Mouse (Mus musculus) ovary, postnatal 36 days (tissue): ENCODE measurements at regions not wholly inside any gene's neighbourhood (a gene's known extent, or its start where the extent isn't known, plus 50 kb on each side); places are given as distances from the start of the nearest gene placed in this dataset.
A peak's percentile ranks its signal among the peaks of the same experiment; 100 is the strongest.

Experiments used
- DNase-seq: peaks from one replicate; pipeline ENCODE4 v3.0.0; 2022; ENCODE audit warnings: low spot score, mixed read lengths

DNA sequence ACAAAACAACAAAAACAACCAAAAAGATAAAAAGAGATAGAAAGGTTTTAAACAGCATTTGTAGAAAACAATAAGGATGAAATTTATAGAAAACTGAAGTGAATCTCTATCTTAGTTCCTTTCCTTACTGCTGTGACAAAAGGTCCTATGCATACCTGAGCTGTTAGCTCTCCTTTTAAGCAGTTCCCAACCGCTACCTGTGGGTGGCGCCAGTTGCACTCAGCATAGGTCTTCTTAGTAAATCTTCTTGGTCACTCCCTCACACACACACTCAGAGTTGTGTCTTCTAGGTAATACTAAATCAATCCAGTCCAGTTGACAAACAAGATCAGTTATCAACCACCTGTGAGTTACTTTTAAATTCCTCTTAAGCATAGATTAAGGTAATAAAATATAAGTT, 355.5 kb upstream of the Prkcq start:
- no peak for DNase-seq

DNA sequence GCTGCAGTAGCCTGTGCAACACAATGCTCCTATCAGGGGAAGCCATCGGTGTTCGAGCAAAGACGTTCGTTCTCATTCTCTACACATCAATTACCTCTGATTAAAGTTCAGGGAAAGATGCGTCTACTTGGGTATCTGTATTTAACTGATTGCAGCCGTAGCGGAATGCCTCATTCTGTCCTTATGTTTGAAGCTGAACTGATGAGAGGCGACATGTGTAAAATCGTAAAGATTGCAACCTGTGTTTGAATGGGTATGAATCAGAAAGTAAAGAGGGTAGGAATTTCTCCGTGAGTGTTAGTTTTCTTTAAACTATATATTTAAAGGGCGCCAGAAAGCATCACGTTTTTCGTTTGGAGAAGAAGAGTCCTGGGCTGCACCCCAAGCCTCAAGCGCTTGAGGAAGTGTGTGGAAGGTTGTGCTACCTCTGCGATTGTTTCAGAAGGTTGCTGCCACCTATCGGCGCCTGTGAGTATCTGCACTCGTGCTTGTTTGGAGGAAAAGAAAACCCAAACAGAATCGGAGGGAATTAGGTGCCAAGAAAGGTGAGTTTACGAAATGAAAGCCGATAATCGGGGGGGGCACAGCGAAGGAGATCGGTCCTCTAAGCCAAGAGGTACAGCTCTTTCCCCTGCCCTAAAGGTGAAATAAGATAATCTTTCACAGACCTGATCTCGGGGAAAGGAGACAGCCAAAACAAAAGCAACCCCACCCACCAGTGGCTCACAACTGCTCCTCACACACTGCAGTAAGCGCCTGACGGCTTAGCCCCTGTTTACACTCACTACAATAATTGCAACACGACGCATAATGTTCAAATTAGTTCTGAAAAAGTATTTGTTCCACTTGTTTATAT, 346.4 kb upstream of the Prkcq start:
- peak; percentile 58 for DNase-seq

DNA sequence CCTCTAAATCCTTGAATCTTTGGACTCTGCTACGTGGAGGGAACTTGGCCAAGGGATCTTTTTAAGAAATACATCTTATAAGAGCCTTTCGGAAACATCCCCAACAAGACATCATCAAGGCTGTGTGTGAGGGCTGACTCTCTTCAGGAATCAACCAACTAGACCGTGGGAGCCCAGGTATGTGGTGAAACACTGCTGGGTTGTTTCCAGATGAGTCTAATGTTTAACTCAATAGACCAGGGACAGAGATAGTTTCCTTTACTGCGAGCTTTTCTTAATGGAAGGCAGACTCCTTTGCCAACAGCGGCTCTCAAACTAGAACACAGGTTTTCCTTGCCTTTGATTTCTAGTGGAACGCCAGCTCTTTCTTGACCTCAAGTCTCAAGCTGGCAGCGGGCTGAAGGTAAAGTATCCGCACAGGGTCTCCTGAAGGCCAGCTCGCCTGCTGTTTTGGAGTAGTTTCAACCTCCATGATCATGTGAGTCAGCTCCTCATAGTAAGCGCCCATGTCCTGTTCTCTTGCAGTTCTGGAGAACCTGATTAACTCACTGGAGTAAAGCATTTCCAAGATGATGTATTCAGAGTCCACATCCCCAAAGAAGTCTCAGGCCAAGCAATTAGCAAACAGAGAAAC, 345.7 kb upstream of the Prkcq start:
- no peak for DNase-seq

- DNase-seq: no peak
Observed at GRCm38 (mm10) chr2:10839976-10840375, 331.9 kb upstream of the Prkcq start.

DNA sequence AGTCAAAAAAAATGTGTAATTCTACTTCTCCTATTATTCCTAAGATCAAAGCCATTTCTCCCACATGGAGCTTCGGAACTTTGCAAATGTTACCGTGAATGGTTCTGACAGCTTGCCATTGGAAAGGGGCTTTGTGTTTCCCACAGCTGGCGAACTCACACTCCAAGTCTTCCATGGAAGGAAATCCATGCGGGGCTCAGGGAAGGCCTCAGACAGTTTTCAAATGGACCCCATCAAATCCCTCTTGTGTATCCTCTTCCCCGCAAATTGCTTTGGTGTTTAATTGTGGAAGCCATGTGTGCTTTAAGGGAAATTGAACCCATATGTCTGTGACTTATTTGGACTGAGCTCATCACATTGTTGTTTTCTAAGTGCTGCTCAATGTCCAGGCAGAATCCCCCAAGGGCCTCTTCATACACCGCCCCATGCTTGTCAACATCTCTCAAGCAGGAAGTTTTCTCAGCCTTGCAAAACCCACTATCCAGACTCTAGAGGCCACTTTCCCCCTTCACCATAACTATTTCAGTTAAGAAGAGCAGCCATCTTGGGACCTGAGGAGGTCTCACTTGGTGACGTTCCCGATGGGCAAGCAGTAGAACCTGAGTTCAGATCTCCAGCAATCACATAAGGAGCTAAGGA, 310.1 kb upstream of the Prkcq start:
- DNase-seq: no peak

- no peak for DNase-seq
Observed at GRCm38 (mm10) chr2:10864451-10864850, 307.5 kb upstream of the Prkcq start.

DNA sequence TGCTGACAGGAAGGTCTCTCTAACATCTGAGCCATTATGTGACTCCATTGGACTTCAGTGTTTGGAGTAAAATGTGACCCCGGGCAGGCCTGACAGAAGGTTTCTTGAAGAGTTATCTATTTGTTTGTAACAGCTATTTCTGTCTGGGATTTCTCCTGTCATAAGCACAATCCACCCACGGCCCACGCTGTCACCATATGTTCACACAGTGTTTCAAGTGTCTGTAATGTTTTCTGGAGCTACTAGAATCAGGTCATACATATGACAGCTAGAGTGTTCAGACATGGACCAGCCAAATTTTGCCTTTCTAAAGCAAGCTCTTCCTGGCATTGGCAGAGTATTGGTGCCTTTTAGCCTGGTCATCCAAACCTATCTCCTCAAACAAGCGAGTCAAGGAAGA, 297.6 kb upstream of the Prkcq start:
- DNase-seq: no peak

DNA sequence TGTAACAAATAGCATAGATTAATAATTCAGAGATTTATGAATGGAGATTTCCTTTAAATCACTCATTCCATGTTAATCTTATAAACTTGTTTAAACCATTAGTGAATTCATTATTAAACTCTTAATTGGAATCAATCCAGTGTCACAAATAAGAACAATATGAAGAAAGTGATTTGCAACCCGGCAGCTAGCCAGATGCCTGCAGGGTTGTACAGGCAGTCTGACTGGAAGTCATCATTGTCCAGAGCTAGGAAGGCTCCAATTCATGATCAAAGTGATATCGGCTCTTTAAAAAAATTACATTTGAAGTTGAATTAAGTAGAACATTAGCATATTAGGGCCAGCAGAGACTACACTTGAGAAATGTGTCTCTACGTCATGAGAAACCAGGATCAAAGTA, 270.0 kb upstream of the Prkcq start:
- no peak for DNase-seq

DNA sequence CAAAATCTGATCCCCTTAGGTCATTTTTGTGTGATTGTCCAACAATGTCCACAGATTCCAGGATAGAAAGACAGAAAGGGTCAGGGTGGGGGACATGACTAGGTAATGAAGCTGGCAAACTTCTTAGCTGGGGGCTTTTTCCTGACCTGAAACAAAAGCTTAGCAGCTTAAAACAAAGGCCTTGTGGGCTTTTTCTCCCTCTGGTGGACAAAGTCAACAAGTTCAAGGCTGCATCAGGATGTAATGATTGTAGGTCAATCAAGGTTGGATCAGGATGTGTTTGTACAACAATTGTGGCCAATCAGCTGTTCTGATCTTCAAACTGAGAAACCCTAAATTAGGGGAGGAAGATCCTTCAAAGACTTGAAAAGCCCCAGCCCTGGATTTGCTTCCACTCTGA, 252.0 kb upstream of the Prkcq start:
- DNase-seq: no peak

GRCm38 (mm10) chr2:10920686-10921485, 251.0 kb upstream of the Prkcq start:
- no peak for DNase-seq

DNA sequence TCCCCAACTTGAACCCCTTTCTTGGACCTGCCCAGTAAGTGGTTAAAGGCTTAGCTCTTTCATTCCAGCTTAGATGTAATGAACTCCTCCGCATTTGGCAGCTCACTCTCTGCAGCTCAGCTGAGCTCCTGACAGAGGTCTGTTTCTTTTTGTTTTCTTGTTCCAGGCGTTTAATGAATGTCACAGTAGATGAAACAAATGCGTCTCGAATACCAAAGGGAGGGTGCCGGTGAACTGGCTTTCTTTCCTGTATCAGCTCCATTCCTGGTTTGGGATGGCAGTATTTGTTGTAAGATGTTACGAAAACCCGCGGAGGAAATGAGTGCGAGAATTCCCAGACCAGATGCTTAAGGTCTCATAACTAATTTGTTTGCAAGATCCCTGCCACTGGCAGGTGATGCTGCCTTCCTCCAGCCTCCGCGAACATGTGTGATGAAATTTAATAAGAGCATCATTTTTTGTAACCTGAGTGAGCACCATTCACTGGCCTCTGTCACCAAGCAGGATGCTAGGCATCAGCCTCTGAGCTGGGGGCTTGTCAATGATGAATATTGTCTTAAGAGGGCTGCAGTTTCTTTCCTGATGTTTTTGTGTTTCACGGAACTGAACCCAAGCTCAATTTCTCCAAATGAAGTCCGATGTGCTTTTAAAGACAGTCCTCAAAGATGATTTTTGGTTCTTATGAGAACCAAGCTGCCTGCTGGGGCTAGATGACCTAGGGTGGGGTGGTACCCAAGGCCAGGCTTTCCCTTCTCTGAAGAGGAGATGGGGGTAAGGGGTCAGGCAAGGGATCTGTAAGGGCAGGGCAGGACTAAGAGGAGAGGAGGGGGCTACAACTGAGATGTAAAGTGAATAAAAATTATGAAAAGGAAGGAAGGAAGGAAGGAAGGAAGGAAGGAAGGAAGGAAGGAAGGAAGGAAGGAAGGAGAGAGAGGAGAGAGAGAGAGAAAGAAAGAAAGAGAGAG, 250.1 kb upstream of the Prkcq start:
- DNase-seq: no peak

GRCm38 (mm10) chr2:10923984-10924383, 247.9 kb upstream of the Prkcq start:
- DNase-seq: no peak

DNA sequence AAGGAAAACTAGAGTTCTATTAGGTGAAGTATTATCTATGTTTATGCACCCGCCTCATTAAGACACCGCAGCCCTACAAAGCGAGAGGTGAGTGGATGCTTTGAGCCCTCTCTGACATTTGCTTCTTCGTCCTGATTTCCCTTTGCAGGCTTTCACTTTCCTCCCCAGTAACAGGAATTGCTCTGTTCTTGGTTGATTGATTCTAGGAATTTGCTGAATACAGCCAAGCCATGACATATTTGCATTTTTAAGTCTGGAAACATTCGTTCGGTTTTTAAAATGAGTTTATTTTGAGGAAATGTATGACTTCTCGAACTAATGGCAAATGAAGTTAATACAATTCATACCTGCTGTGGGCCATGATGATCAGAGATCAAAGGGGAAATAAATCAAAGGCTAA, 246.5 kb upstream of the Prkcq start:
- DNase-seq: no peak

DNA sequence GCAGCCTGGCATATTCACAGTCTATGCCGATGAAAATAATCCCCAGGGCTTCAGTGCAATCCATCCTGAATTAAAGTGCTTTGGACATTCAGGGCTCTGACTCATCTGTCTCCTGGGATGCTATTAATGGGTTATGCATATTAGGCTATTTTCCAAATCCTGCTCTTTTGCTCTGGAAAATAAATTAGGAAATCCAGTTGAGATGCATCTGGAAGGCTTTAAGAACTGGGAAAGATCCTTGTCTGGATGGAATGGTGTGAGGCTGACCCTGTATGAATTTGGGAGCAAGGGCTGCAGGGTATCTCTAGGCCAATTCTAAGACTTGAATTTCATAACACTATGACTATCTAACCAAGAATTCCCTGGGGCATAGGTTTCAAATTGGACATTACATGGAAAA, 234.5 kb upstream of the Prkcq start:
- no peak for DNase-seq

GRCm38 (mm10) chr2:10965224-10965623, 206.7 kb upstream of the Prkcq start:
- no peak for DNase-seq

- DNase-seq: no peak
Observed at GRCm38 (mm10) chr2:10966891-10967290, 205.0 kb upstream of the Prkcq start.

GRCm38 (mm10) chr2:10969111-10969689, 202.7 kb upstream of the Prkcq start:
- no peak for DNase-seq

- DNase-seq: no peak
Observed at GRCm38 (mm10) chr2:10972051-10972450, 199.9 kb upstream of the Prkcq start.

GRCm38 (mm10) chr2:10978772-10979171, 193.1 kb upstream of the Prkcq start:
- DNase-seq: no peak

GRCm38 (mm10) chr2:10986101-10986500, 185.8 kb upstream of the Prkcq start:
- no peak for DNase-seq
